Mouse (Mus musculus): Measurements from ENCODE around the gene Tom1l2.

DNA sequence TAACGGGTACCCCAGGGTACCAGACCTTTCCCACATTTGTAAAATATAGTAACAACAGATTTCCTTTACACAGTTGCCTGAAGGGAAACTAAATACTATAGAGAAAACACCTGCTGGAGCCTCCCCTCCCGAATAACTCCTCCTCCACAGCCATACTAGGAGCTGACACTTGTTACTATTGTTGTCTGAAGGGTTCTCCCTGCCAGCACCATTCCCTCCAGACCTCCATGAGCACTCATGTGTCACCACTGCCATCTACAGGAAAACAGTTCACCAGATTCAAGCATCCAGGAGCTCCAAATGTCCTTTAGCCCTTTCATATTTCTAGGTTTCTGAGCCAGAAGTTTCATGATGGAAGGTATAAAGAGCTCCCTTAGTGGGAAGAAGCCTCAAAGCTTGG lies 60.0 kb downstream of the Tom1l2 start:
- TF ChIP-seq GATA1 (IDR thresholded peaks at IDR 0.05; ENCODE audit: low read length): no peak
- TF ChIP-seq TAL1 (IDR thresholded peaks at IDR 0.05; ENCODE audit: low read length): no peak
